Mouse (Mus musculus): ENCODE results near the gene Ppp1r21. TPM values are rescaled to one million over a fixed set of nuclear protein-coding genes. Genes with fewer than 3 reads are reported as not detected.

Ppp1r21 gene
- total and polyA plus RNA-seq, 3 experiments = 21.5 to 30.4 (median 27.7) TPM

DNA sequence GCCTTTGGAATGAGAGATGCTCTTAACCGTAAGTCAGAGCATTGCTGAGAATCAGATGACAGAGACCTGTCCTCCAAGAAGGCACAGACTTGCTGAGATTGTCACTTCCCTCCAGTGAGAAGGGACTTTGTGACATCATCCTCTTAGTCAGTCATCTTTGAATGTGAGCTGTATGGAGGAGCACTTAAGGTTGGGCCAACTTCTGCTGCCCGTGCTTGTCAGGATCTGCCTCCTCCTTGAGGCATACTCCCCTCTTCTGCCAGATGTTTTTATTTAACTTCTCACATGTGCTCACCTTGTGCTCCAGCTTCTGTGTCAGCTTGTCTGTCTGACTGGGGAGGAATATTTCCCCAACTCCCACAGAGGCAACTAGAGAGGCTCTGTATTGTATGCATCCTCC is 81.1 kb downstream of the Ppp1r21 start:
- dilution Hi-C loops (cut with MboI; ENCODE audit: extremely low pct_ligation_motif_present, extremely low pct_unique_long_range_greater_than_20kb, low sequenced_read_pairs) (no loop called here), in situ Hi-C loops (cut with MboI; ENCODE audit: low pct_ligation_motif_present, low pct_unique_long_range_greater_than_20kb, low sequenced_read_pairs) (no loop called here)
- Histone ChIP-seq H3K4me3 (replicated peaks in 1 of 3; ENCODE audit: low read depth in 2 of 3, low read length in 2 of 3, poor library complexity in 1 of 3) (no peak overlapping the region), H3K36me3 (replicated peaks in 1 of 2; ENCODE audit: control insufficient read depth in 1 of 2, insufficient read depth in 1 of 2, low read length in 1 of 2) (peaks cover 0 to 10% of the 10 kb centered on the region in 2 experiments), H3K9me3 (replicated peaks; ENCODE audit: low read length) (no peaks in the 10 kb centered on the region), H3K4me2 (ENCODE audit: insufficient read depth, low read depth, poor library complexity, severe bottlenecking) (no peak overlapping the region), H3K4me1 (ENCODE audit: control insufficient read depth in 1 of 2, insufficient read depth in 2 of 2) (peaks cover 4 to 28% of the 10 kb centered on the region in 2 experiments), H3K79me2 (replicated peaks; ENCODE audit: control insufficient read depth, extremely low read depth, insufficient read depth, poor library complexity, severe bottlenecking) (no peaks in the 10 kb centered on the region; the same call in 1 of the 2 replicates), H3K27ac (ENCODE audit: insufficient read depth, low read depth) (no peak overlapping the region), H3K9ac (ENCODE audit: insufficient read depth, low read depth) (no peak overlapping the region), H3K27me3 (replicated peaks) (no peaks in the 10 kb centered on the region)
- no peak for TF ChIP-seq MAX (IDR thresholded peaks at IDR 0.05; ENCODE audit: low read length)
- DNase-seq (ENCODE audit: extremely low read depth) = no peak

DNA sequence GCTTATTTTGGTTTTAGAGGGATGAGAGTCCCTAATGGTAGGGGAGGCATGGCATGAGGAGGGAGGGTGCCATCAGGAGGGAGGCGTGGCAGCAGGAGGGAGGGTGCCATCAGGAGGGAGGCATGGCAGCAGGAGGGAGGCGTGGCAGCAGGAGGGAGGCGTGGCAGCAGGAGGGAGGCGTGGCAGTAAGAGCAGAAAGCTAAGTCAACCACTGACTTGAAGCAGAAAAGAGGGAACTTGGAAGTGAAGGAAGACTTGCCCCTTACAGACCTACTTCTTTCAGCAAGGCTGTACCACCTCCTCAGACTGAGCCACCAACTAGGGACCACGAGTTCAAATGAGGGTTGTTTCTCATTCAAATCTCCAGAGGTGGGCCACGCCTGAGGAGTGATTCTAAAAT is 83.3 kb downstream of the Ppp1r21 start:
- no peaks in the 10 kb centered on the region for H3K27me3 ChIP-seq (replicated peaks)
- peak; percentile 45 for DNase-seq (ENCODE audit: extremely low read depth)
- peaks cover 0 to 7% of the 10 kb centered on the region in 2 experiments for H3K36me3 ChIP-seq (replicated peaks in 1 of 2; ENCODE audit: control insufficient read depth in 1 of 2, insufficient read depth in 1 of 2, low read length in 1 of 2)
- H3K79me2 ChIP-seq (replicated peaks; ENCODE audit: control insufficient read depth, extremely low read depth, insufficient read depth, poor library complexity, severe bottlenecking) = no peaks in the 10 kb centered on the region; the same call in 1 of the 2 replicates
- peaks cover 4 to 38% of the 10 kb centered on the region in 2 experiments for H3K4me1 ChIP-seq (ENCODE audit: control insufficient read depth in 1 of 2, insufficient read depth in 2 of 2)
- no peak overlapping the region for H3K4me3 ChIP-seq (replicated peaks in 1 of 3; ENCODE audit: low read depth in 2 of 3, low read length in 2 of 3, poor library complexity in 1 of 3)
- no peak overlapping the region for H3K27ac ChIP-seq (ENCODE audit: insufficient read depth, low read depth)
- H3K4me2 ChIP-seq (ENCODE audit: insufficient read depth, low read depth, poor library complexity, severe bottlenecking) = no peak overlapping the region
- in situ Hi-C loops (cut with MboI; ENCODE audit: low pct_ligation_motif_present, low pct_unique_long_range_greater_than_20kb, low sequenced_read_pairs) (no loop called here), dilution Hi-C loops (cut with MboI; ENCODE audit: extremely low pct_ligation_motif_present, extremely low pct_unique_long_range_greater_than_20kb, low sequenced_read_pairs) (no loop called here)
- H3K9ac ChIP-seq (ENCODE audit: insufficient read depth, low read depth) = no peak overlapping the region
- TF ChIP-seq EP300 (IDR thresholded peaks at IDR 0.05; ENCODE audit: low read length) (no peak), MAZ (IDR thresholded peaks at IDR 0.05; ENCODE audit: low read depth, low read length) (no peak), MYC (IDR thresholded peaks at IDR 0.05; ENCODE audit: low read depth, low read length) (no peak), NRF1 (IDR thresholded peaks at IDR 0.05; ENCODE audit: low read depth, low read length) (no peak), ETS1 (conservative IDR thresholded peaks at IDR 0.05; ENCODE audit: low read depth, low read length) (no peak), USF2 (conservative IDR thresholded peaks at IDR 0.05; ENCODE audit: low read depth, low read length) (no peak), ZC3H11A (IDR thresholded peaks at IDR 0.05; ENCODE audit: low read depth, low read length) (no peak)
- no peaks in the 10 kb centered on the region for H3K9me3 ChIP-seq (replicated peaks; ENCODE audit: low read length)

DNA sequence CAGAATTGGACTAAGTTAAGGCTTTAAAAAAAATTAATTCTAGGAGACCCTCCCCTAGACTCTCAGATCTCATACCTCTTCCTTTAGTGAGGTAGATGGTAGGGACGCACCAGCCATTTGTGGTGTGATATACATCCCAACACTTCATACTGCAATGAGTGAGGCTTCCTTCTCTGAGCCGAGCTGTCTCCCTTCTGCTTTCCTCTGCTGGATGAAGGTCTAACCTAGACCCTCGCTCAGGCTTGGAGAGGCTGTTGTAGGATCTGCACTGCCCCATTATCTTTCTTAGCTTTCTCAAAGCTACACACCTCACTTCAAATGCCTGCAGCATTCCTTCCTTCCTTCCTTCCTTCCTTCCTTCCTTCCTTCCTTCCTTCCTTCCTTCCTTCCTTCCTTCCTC is 83.8 kb downstream of the Ppp1r21 start:
- no peak overlapping the region for H3K4me2 ChIP-seq (ENCODE audit: insufficient read depth, low read depth, poor library complexity, severe bottlenecking)
- in situ Hi-C loops (cut with MboI; ENCODE audit: low pct_ligation_motif_present, low pct_unique_long_range_greater_than_20kb, low sequenced_read_pairs) (no loop called here), dilution Hi-C loops (cut with MboI; ENCODE audit: extremely low pct_ligation_motif_present, extremely low pct_unique_long_range_greater_than_20kb, low sequenced_read_pairs) (no loop called here)

More for the DNA sequence above, 83.8 kb downstream of the Ppp1r21 start:
- H3K4me1 ChIP-seq (ENCODE audit: control insufficient read depth in 1 of 2, insufficient read depth in 2 of 2) = peaks cover 4 to 38% of the 10 kb centered on the region in 2 experiments
- DNase-seq (ENCODE audit: extremely low read depth) = no peak
- no peaks in the 10 kb centered on the region for H3K9me3 ChIP-seq (replicated peaks; ENCODE audit: low read length)
- no peak overlapping the region for H3K27ac ChIP-seq (ENCODE audit: insufficient read depth, low read depth)
- no peaks in the 10 kb centered on the region; the same call in 1 of the 2 replicates for H3K79me2 ChIP-seq (replicated peaks; ENCODE audit: control insufficient read depth, extremely low read depth, insufficient read depth, poor library complexity, severe bottlenecking)
- TF ChIP-seq USF2 (conservative IDR thresholded peaks at IDR 0.05; ENCODE audit: low read depth, low read length) (no peak), MEF2A (IDR thresholded peaks at IDR 0.05; ENCODE audit: borderline replicate concordance, low read depth, low read length) (no peak), HCFC1 (IDR thresholded peaks at IDR 0.05; ENCODE audit: low read depth, low read length) (no peak), E2F4 (IDR thresholded peaks at IDR 0.05; ENCODE audit: insufficient replicate concordance, low read depth, low read length) (no peak), RCOR1 (conservative IDR thresholded peaks at IDR 0.05; ENCODE audit: low read depth, low read length) (no peak)
- no peak overlapping the region for H3K9ac ChIP-seq (ENCODE audit: insufficient read depth, low read depth)
- H3K4me3 ChIP-seq (replicated peaks in 1 of 3; ENCODE audit: low read depth in 2 of 3, low read length in 2 of 3, poor library complexity in 1 of 3) = no peak overlapping the region
- peaks cover 0 to 7% of the 10 kb centered on the region in 2 experiments for H3K36me3 ChIP-seq (replicated peaks in 1 of 2; ENCODE audit: control insufficient read depth in 1 of 2, insufficient read depth in 1 of 2, low read length in 1 of 2)
- H3K27me3 ChIP-seq (replicated peaks) = no peaks in the 10 kb centered on the region

Data from CH12.LX (cell line).